Mouse (Mus musculus) cortical plate, adult 2 months (tissue): ENCODE measurements around the gene Tia1.

Experiments
- CTCF ChIP-seq: fragments of 200-500 bp; IDR thresholded peaks from 2 replicates; pipeline ENCODE4 v1.5.1; 2011; ENCODE audit warnings: mild to moderate bottlenecking, control low read depth, low read length; ENCODE audit not compliant: insufficient read depth; ENCODE audit errors: extremely low read depth
- POLR2A ChIP-seq: fragments of 200-500 bp; IDR thresholded peaks from 2 replicates; pipeline ENCODE4 v1.6.1; 2011; ENCODE audit warnings: mild to moderate bottlenecking, low read length, control low read depth; ENCODE audit not compliant: insufficient read depth; ENCODE audit errors: extremely low read depth

GRCm38 (mm10) chr6:86382551-86382950 lies 21.5 kb upstream of the Tia1 start:
- TF ChIP-seq POLR2A: no peak
- TF ChIP-seq CTCF: no peak
